Mouse (Mus musculus) T-cell, adult 66 days (primary cell): ENCODE data around the gene Med26. TPM values are rescaled to one million over a fixed set of nuclear protein-coding genes. Genes with fewer than 3 reads are reported as not detected.

ENCODE experiments used
- total RNA-seq, 2 experiments: library from RNA; stranded (reverse); gene quantifications; 3 replicates in 1 of 2; 4 replicates in 1 of 2; pipeline ENCODE4 v1.2.4; 2023

Gene Med26
- total RNA-seq, result 10 to 100 TPM; 17.8 to 18.6 TPM

GRCm38 (mm10) chr8:72547802-72548643, at the start of gene Med26:
TSS of gene Med26 (minus strand) at chr8:72548270.

GRCm38 (mm10) chr8:72571611-72572473, 23.8 kb upstream of the Med26 start, which contains the start of gene Tmem38a:
TSS of gene Tmem38a (plus strand) at chr8:72572055.

GRCm38 (mm10) chr8:72570633-72571610, 22.9 kb upstream of the Med26 start, which contains the start of gene Smim7:
TSS of gene Smim7 (minus strand) at chr8:72571088.

GRCm38 (mm10) chr8:72491680-72492621, 56.1 kb downstream of the Med26 start, which contains the start of gene Slc35e1:
TSS of gene Slc35e1 (minus strand) at chr8:72492614.

GRCm38 (mm10) chr8:72474826-72475546, 73.1 kb downstream of the Med26 start, which contains the start of gene Cherp:
TSS of gene Cherp (minus strand) at chr8:72475226.

Other genes starting within 250 kb of the Med26 start
- gene Gm10282, start 243.0 kb downstream of the Med26 start, total RNA-seq, result 10 to 100 TPM; 15.0 to 16.2 TPM
- 1,000 to 10,000 TPM in 1 of 2 experiments, 100 to 1,000 TPM in 1; 952 to 1,053 TPM for gene Klf2, start 229.2 kb downstream of the Med26 start, total RNA-seq
- 100 to 1,000 TPM; 106 to 110 TPM for gene Eps15l1, start 126.8 kb downstream of the Med26 start, total RNA-seq
- under 1 TPM; 0.33 to 0.52 TPM for gene Calr3, start 104.4 kb downstream of the Med26 start, total RNA-seq
- 1 to 10 TPM; 5.7 to 6.7 TPM for gene 1700030K09Rik, start 104.4 kb downstream of the Med26 start, total RNA-seq
- gene Cherp, start 73.0 kb downstream of the Med26 start, total RNA-seq, result 100 to 1,000 TPM; 114 to 129 TPM
- 10 to 100 TPM; 64.2 to 69.5 TPM for gene Slc35e1, start 55.7 kb downstream of the Med26 start, total RNA-seq
- gene Smim7, start 22.8 kb upstream of the Med26 start, total RNA-seq, result 100 to 1,000 TPM in 1 of 2 experiments, 10 to 100 TPM in 1; 99.1 to 125 TPM
- gene Tmem38a, start 23.8 kb upstream of the Med26 start, total RNA-seq, result 1 to 10 TPM; 2.6 to 3.1 TPM
- under 1 TPM; 0.17 to 0.62 TPM for gene Nwd1, start 98.4 kb upstream of the Med26 start, total RNA-seq
- gene Sin3b, start 175.0 kb upstream of the Med26 start, total RNA-seq, result 100 to 1,000 TPM; 134 to 149 TPM
- 1 to 10 TPM; 6.8 to 9.3 TPM for gene F2rl3, start 213.6 kb upstream of the Med26 start, total RNA-seq